Mouse (Mus musculus) spleen, postnatal 4 days (tissue): Measurements from ENCODE around the gene Tmem167.
"Not testable (repeated sequence)": the region's sequence is repeated elsewhere in the genome, so short reads cannot be mapped to it uniquely, and the experiment has no call there.

Experiments
- DNase-seq, 2 experiments: peaks; one replicate each; pipeline ENCODE4 v3.0.0; 2022; ENCODE audit warnings: low spot score in 2 of 2

The Tmem167 gene

DNA sequence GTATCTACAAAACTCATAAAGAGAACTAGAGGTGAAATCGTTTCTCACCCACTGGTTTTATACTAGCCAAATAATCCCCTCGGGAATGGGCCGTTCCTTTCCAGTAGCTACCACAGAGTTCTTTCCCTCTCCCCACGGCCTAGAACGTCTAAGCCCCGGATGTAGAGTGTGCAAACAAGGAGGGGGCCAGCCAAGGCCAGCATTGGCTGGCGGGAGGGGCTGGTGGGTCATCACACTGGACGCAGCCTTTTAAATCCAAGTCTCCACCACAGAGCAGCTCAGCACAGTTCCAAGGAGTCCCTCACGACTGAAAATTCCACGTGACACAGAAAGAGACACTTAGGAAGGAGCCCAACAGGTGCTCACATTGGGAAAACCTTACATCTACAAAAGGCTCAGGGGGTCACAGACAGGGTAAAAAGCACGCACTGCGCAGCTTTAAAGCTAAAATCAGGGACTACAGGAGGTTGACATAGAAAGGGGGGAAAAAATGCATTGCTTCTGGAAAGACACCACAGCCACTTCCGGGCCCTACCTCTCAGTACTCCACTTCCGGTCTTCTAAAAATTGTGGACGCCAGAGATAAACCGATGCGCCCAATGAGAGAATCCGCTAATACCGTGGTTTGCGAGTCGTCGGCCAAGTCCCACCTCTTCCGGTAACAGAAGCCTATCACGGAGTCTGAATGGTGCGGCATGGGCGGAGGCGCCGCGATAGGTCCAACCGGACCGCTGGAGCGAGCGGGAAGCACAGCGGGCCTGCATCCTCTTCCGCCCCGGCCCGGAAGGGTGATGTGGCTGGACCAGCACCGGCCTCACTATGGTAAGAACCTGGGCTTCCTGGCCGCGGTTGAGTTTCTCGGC is at the start of gene Tmem167, which contains the start of gene Xrcc4:
Gene Tmem167 (plus strand): TSS at position 162 of the 863 bp plus-strand sequence.
Gene Xrcc4 (minus strand): TSS at position 647 of the 863 bp plus-strand sequence.
- DNase-seq = peak; percentile 91 to 93

DNA sequence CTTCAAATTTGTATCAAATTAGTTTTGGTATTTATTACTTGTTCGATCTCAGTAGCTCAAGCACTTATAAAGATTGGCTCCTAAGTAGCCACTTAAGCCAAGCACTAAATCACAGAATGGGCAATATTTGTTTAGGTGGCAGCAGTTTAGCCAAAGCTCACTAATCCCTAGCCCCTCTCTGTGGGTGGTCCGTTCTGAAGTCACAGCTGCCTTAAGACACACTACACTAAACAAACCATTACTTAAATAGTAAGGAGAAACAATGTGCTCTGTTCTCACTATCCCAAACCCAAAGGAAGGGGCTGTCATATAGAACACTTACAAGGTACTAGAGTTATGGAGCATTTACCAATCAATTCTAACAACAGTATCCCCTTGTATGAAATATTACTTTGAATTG is 49.3 kb upstream of the Tmem167 start:
- no peak for DNase-seq

- DNase-seq = no peak
Observed at GRCm38 (mm10) chr13:90051735-90052134, 37.2 kb upstream of the Tmem167 start.

GRCm38 (mm10) chr13:90052408-90052807 is 36.5 kb upstream of the Tmem167 start:
- DNase-seq = no peak

GRCm38 (mm10) chr13:90061877-90062276 is 27.0 kb upstream of the Tmem167 start:
- DNase-seq = no peak

- DNase-seq = no peak
Observed at GRCm38 (mm10) chr13:90089825-90090183, 881 bp downstream of the Tmem167 start.

DNA sequence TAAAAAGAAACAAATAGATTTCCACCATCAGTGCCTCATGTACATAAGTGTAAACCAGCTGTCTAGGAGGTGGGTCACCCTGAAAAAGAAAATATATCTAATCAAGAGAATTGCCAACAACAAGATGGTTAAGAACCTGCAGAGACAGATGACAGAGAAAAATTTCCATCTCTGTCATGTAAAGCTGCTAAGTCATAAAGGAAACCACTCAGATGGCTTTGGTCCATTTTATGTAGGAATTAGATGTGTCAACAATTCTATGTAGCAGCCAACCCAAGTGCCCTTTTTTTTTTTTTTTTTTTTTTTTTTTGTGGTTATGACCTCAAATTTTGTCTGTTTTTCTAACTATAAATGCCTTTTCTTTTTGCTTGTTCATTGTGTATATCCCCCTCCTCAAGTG is 12.6 kb downstream of the Tmem167 start:
- DNase-seq = no peak

DNA sequence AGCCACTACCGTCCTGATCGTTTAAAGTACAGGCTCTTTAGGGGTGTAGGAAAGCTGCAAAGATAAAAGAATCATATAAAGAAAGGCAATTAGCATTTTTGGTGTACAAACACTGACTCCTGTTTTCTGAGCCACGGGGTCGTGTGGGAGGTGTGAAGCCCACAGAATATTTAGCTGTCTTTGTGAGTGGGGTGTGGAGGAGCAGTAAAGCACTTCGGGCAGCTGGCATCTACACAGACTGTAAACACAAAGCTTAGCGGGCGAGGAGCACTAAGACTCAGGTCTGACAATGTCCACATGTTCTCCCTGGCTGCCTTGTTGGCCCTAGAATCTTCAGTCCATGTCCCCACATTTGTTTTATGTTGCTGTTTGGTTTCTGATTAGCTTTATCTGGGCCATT is 17.2 kb downstream of the Tmem167 start:
- DNase-seq = no peak

DNA sequence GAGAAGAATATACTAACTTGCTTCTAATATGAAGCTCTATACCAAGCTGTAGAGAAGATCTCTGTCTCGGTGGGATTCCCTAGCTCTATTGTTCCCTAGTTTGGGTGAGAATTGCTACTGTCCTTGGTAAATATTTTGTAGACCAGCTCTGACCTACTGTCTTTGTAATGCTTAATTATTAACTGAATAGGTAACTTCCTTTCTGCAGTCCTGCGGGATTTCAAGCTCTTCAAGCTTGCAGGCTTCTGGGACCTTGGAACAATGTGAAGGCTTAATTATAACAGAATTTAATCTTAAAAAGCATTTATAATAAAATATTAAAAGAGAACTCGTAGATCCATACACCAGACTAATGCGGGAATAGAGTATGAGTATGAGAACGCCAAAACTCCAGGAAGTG is 19.8 kb downstream of the Tmem167 start:
- not testable (repeated sequence) for DNase-seq

DNA sequence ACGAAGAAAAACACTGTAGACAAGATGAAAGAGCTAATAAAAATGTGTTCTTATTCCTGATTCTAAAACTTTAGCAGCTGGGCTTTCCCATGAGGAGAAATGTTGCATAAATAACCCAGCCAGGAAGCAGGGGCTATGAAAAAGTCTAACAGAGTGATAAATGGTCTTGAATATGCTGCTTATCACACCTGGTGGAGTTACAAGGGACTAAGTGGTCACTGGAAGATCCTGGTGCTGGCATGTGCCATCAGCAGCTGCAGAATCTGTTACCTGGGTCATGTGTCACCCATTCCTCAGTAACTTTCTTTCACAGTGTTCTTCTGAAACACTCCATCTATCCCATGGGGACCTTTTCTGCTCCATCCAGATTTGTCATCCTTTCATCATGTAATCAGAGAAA is 22.8 kb downstream of the Tmem167 start:
- DNase-seq = no peak

DNA sequence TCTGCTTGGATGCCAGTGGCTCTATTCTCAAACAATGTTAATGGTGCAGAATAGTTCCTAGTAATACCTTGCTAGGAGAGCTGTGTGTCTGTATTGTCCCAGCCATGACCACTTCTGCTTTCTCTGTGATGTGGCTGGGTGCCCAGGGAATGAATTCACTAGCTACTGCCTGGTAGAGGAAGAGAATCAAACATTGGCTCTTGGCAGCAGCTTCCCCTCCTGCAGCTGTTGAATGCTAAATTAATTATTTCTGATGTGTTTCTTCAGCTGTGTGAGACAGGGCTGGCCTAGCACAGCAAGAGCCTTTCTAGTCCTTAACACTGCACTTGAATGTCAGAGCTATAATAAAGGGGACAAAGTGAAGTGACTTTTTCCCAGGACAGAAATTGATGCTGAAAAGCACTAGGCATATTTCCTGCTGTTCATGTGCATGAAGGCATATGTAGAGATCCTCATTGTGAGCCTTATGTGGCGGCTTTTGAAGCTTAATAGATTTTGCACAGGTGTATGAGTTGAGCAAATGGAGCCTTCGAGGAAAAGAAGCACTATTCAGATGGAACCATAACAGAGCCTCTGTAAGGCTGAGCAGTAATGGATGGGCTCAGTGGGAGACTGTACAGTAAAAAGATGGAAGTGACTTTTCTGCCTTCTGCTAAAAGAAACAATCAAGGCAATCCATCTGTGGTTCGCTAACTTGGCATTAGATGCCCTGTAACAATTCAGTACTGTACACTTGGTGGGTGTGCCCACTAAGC is 47.4 kb downstream of the Tmem167 start:
- DNase-seq = no peak

DNA sequence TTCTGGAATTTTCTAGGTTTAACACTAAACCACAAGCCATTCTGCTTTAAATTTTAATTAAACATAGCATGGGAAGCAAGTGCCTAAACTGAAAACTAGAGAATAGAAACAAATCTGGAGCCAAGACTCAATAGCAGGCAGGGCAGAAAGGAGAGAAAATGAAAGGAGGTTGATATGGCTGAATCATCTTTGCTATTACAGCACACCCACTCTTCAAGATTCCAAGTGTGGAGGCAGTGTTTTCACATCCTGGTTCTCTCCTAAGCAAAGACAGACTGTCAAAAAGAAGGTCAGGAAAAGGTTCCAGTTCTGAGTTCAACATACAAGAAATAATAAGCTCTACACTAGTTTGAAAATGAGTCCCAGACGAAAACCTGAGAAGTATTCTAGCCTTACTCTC is 52.8 kb downstream of the Tmem167 start:
- DNase-seq = no peak

DNA sequence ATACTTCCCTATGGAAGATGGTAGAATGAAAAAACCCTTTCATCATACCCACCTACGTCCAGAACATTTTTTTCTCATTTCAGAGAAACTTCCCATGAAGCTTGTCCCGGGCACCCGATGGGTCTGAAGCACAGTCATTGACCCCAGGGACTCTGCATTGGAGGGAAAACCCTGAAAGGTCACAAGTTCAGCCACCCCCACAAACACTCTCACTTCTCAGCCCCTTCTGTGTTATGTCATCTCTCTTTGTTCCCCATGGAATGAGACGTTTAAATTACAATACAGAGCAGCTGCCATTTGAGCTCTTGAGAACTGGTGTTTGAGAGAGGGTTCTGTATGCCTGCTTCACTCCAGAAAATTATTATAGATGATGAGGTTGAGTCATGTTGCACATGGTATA is 54.3 kb downstream of the Tmem167 start:
- DNase-seq = no peak

GRCm38 (mm10) chr13:90151881-90152280 is 63.0 kb downstream of the Tmem167 start:
- DNase-seq = no peak

DNA sequence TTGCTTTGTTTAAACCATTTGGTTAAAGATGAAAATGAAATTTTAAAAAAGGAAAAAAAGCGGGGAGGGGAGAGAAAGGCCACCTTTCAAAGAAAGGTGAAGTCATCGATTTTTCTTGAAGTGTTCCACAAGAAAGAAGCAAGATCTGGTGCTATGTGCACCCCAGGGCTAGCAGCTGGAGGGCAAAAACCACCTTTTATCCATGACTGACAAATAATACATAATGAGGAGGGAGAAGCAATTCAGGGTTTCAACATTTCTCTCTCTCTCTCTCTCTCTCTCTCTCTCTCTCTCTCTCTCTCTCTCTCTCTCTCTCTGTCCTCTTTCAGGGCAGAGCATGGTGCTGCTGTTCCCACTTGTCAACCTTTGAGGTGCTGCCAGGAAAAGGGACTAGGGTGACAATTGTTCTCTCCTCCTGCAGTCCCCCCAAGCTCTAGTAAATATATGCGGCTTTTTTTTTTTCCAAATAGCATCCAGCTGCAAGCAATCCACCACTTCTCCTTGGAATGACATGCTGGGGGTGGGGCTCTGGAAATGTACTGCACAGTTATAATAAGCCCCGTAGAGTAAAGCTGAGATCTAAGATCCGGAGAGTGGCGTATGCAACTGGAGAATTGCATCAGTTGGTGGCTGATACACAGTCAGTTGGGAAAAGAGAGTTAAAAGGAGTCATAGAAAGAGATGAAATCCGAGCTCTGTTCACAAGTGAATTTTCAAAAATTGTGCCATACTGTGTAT is 63.8 kb downstream of the Tmem167 start:
- DNase-seq = no peak

GRCm38 (mm10) chr13:90164147-90164546 is 75.2 kb downstream of the Tmem167 start:
- no peak for DNase-seq

GRCm38 (mm10) chr13:90167044-90167443 is 78.1 kb downstream of the Tmem167 start:
- no peak for DNase-seq

DNA sequence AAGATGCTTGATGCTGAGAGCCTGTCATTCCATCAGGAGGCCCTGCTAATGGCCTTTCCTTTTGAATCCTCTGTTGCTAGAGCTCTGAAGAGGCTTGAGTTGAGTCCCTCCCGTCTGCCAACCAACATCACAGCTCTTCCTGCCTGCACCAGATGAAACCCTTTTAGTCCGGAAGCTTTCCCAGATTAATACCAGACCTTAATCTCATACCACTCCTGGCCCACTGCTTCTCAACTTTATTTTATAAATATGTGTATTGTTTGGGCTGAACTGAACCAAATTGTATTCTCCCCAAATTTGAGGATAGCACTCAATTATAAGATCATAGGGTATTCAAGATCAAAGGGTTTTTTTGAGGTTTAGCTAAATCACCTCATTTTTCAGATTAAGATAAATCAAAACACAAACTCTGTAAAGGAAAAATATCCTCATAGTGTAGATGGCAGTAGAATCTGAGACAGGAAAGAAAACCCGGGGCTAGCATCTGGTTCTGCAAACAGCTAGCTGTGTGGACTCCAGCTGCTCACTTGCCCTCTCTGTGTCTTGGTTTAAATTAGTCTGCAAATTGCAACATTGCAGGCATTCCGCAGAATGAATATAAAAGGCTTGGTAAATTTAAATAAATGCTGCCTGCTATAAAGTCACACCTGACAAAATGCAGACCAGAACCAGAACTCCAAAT is 81.3 kb downstream of the Tmem167 start:
- DNase-seq = no peak

GRCm38 (mm10) chr13:90170782-90171179 is 81.9 kb downstream of the Tmem167 start:
- no peak for DNase-seq

GRCm38 (mm10) chr13:90171390-90171789 is 82.5 kb downstream of the Tmem167 start:
- DNase-seq = no peak

DNA sequence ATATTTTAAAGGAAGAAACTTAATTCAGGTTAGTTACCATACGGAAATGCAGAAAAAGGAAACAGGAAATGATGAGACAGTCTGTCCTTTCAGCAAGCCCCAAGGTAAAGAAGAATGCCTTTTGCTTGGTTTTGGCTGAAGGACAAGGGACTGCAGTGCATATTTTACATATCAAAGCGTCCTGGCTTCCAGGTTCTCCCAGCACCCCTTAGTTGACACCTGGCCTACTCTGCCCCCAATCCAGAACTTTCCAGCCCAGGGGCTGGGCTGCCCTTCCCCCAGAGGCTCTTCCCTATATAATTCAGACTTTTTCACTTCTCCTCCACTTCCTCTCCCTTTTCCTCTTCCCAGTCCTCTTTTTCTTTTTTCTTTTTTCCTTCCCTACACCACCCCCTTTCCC is 86.7 kb downstream of the Tmem167 start:
- DNase-seq = no peak

DNA sequence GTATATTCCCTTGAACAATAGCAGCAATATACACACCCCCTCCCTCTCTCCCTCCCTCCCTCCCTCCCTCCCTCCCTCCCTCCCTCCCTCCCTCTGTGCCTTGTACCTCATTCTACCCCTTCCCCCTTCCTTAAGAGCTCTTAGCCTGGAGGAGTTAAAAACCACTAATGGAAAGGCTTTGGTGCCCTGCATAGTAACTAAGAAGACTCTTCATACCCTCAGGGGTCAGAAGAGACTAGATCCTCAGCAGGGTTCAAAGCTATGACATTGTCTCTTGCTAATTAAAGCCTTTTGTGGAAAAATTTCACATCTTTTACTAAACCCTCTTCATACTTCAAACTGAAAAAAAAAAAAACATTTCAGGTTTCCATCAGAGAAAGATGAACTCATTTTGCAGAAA is 93.3 kb downstream of the Tmem167 start:
- DNase-seq = no peak
